Mouse (Mus musculus): Measurements from ENCODE around the gene Ctsll3. TPM values are rescaled to one million over a fixed set of nuclear protein-coding genes. Genes with fewer than 3 reads are reported as not detected.

Gene Ctsll3
- not detected for total RNA-seq (2021)

GRCm38 (mm10) chr13:60802749-60803148, at the start of gene Ctsll3:
TSS of gene Ctsll3 (minus strand) at chr13:60802849.
- intact Hi-C loops (cut with DNase I), result no loop called here
- no peak for DNase-seq (ENCODE audit: extremely low spot score in 1 of 2, low spot score in 2 of 2)

- intact Hi-C loops (cut with DNase I), result no loop called here
- peak in 1 of 2 experiments; percentile 27 for DNase-seq (ENCODE audit: extremely low spot score in 1 of 2, low spot score in 2 of 2)
These were observed 45.8 kb upstream of the Ctsll3 start for GRCm38 (mm10) chr13:60848241-60849120.

- intact Hi-C loops (cut with DNase I), result no loop called here
- peak in 1 of 2 experiments; percentile 13 for DNase-seq (ENCODE audit: extremely low spot score in 1 of 2, low spot score in 2 of 2)
These were observed 40.5 kb upstream of the Ctsll3 start for GRCm38 (mm10) chr13:60843153-60843552.

- DNase-seq (ENCODE audit: extremely low spot score in 1 of 2, low spot score in 2 of 2), result no peak
- intact Hi-C loops (cut with DNase I), result no loop called here
These were observed 40.1 kb upstream of the Ctsll3 start for GRCm38 (mm10) chr13:60842703-60843102.

- no peak for DNase-seq (ENCODE audit: extremely low spot score in 1 of 2, low spot score in 2 of 2)
- intact Hi-C loops (cut with DNase I), result no loop called here
These were observed 36.8 kb upstream of the Ctsll3 start for GRCm38 (mm10) chr13:60839353-60839902.

GRCm38 (mm10) chr13:60826052-60826451, 23.4 kb upstream of the Ctsll3 start:
- DNase-seq (ENCODE audit: extremely low spot score in 1 of 2, low spot score in 2 of 2), result peak in 1 of 2 experiments; percentile 39
- intact Hi-C loops (cut with DNase I), result no loop called here

- DNase-seq (ENCODE audit: extremely low spot score in 1 of 2, low spot score in 2 of 2), result no peak
- intact Hi-C loops (cut with DNase I), result no loop called here
These were observed 18.0 kb upstream of the Ctsll3 start for GRCm38 (mm10) chr13:60820486-60821175.

- DNase-seq (ENCODE audit: extremely low spot score in 1 of 2, low spot score in 2 of 2), result peak in 1 of 2 experiments; percentile 49
- intact Hi-C loops (cut with DNase I), result loop anchor here (5.0 kb wide), 1 partner anchor 62 kb away; no protein-coding TSS in a partner anchor
These were observed 16.8 kb upstream of the Ctsll3 start for GRCm38 (mm10) chr13:60819469-60819868.

GRCm38 (mm10) chr13:60813722-60814121, 11.1 kb upstream of the Ctsll3 start:
- intact Hi-C loops (cut with DNase I), result no loop called here
- DNase-seq (ENCODE audit: extremely low spot score in 1 of 2, low spot score in 2 of 2), result no peak

GRCm38 (mm10) chr13:60812768-60813167, 10.1 kb upstream of the Ctsll3 start:
- intact Hi-C loops (cut with DNase I), result no loop called here
- DNase-seq (ENCODE audit: extremely low spot score in 1 of 2, low spot score in 2 of 2), result no peak

GRCm38 (mm10) chr13:60809690-60810089, 7.0 kb upstream of the Ctsll3 start:
- DNase-seq (ENCODE audit: extremely low spot score in 1 of 2, low spot score in 2 of 2), result no peak
- intact Hi-C loops (cut with DNase I), result no loop called here

GRCm38 (mm10) chr13:60789466-60789865, 13.2 kb downstream of the Ctsll3 start:
- intact Hi-C loops (cut with DNase I), result no loop called here
- DNase-seq (ENCODE audit: extremely low spot score in 1 of 2, low spot score in 2 of 2), result no peak

GRCm38 (mm10) chr13:60786264-60786663, 16.4 kb downstream of the Ctsll3 start, which contains the start of gene BC051665:
TSS of gene BC051665 (minus strand) at chr13:60786364.
- intact Hi-C loops (cut with DNase I), result no loop called here
- DNase-seq (ENCODE audit: extremely low spot score in 1 of 2, low spot score in 2 of 2), result no peak

GRCm38 (mm10) chr13:60783301-60783700, 19.3 kb downstream of the Ctsll3 start:
- intact Hi-C loops (cut with DNase I), result no loop called here
- DNase-seq (ENCODE audit: extremely low spot score in 1 of 2, low spot score in 2 of 2), result no peak

GRCm38 (mm10) chr13:60780534-60780933, 22.1 kb downstream of the Ctsll3 start:
- intact Hi-C loops (cut with DNase I), result no loop called here
- no peak for DNase-seq (ENCODE audit: extremely low spot score in 1 of 2, low spot score in 2 of 2)

- DNase-seq (ENCODE audit: extremely low spot score in 1 of 2, low spot score in 2 of 2), result no peak
- intact Hi-C loops (cut with DNase I), result no loop called here
These were observed 41.5 kb downstream of the Ctsll3 start for GRCm38 (mm10) chr13:60761161-60761560.

- intact Hi-C loops (cut with DNase I), result no loop called here
These were observed 42.3 kb downstream of the Ctsll3 start for GRCm38 (mm10) chr13:60760392-60760791.

GRCm38 (mm10) chr13:60759136-60759535, 43.5 kb downstream of the Ctsll3 start:
- intact Hi-C loops (cut with DNase I), result loop anchor here (5.0 kb wide), 2 partner anchors 58 to 483 kb away; no protein-coding TSS in a partner anchor
- no peak for DNase-seq (ENCODE audit: extremely low spot score in 1 of 2, low spot score in 2 of 2)

More at GRCm38 (mm10) chr13:60760392-60760791, 42.3 kb downstream of the Ctsll3 start:
- DNase-seq (ENCODE audit: extremely low spot score in 1 of 2, low spot score in 2 of 2), result no peak

GRCm38 (mm10) chr13:60757292-60757691, 45.4 kb downstream of the Ctsll3 start:
- DNase-seq (ENCODE audit: extremely low spot score in 1 of 2, low spot score in 2 of 2), result no peak
- intact Hi-C loops (cut with DNase I), result loop anchor here (5.0 kb wide), 2 partner anchors 60 to 485 kb away; no protein-coding TSS in a partner anchor
